Mouse (Mus musculus): Measurements from ENCODE around the gene Cldnd1.

GRCm38 (mm10) chr16:58689555-58690169, 38.0 kb upstream of the Cldnd1 start:
- TF ChIP-seq CTCF (IDR thresholded peaks at IDR 0.05; ENCODE audit: control insufficient read depth, insufficient read depth, insufficient read length) (no peak), MYOG (IDR thresholded peaks at IDR 0.05; ENCODE audit: control insufficient read depth, extremely low read depth, insufficient read length) (no peak), FOSL1 (IDR thresholded peaks at IDR 0.05; ENCODE audit: insufficient read depth, low read length, poor library complexity, severe bottlenecking) (no peak), USF1 (IDR thresholded peaks at IDR 0.05; ENCODE audit: low read depth) (no peak)

All from C2C12 (cell line).